Mouse (Mus musculus): ENCODE results near the gene Wars2.

The Wars2 gene

GRCm38 (mm10) chr3:99248831-99249550, 108.1 kb downstream of the Wars2 start:
- no peak for DNase-seq

- DNase-seq: no peak
Observed at GRCm38 (mm10) chr3:99249551-99249870, 108.6 kb downstream of the Wars2 start.

- no peak for DNase-seq
Observed at GRCm38 (mm10) chr3:99249906-99250305, 109.0 kb downstream of the Wars2 start.

- no peak for DNase-seq
Observed at GRCm38 (mm10) chr3:99251271-99252165, 110.7 kb downstream of the Wars2 start.

GRCm38 (mm10) chr3:99252461-99253091, 111.7 kb downstream of the Wars2 start:
- no peak for DNase-seq

GRCm38 (mm10) chr3:99253092-99253488, 112.2 kb downstream of the Wars2 start:
- no peak for DNase-seq

- DNase-seq: no peak
Observed at GRCm38 (mm10) chr3:99253497-99254451, 112.9 kb downstream of the Wars2 start.

- DNase-seq: no peak
Observed at GRCm38 (mm10) chr3:99254559-99255151, 113.8 kb downstream of the Wars2 start.

- DNase-seq: no peak
Observed at GRCm38 (mm10) chr3:99255411-99256365, 114.8 kb downstream of the Wars2 start.

- DNase-seq: no peak
Observed at GRCm38 (mm10) chr3:99256366-99256750, 115.5 kb downstream of the Wars2 start.

- DNase-seq: no peak
Observed at GRCm38 (mm10) chr3:99256766-99257165, 115.9 kb downstream of the Wars2 start.

GRCm38 (mm10) chr3:99257586-99258577, 117.0 kb downstream of the Wars2 start:
- DNase-seq: no peak

GRCm38 (mm10) chr3:99259741-99260270, 118.9 kb downstream of the Wars2 start:
- no peak for DNase-seq

- no peak for DNase-seq
Observed at GRCm38 (mm10) chr3:99260395-99260794, 119.5 kb downstream of the Wars2 start.

- no peak for DNase-seq
Observed at GRCm38 (mm10) chr3:99261371-99261791, 120.5 kb downstream of the Wars2 start.

GRCm38 (mm10) chr3:99261986-99262385, 121.1 kb downstream of the Wars2 start:
- no peak for DNase-seq

GRCm38 (mm10) chr3:99263471-99263903, 122.6 kb downstream of the Wars2 start:
- DNase-seq: no peak

- DNase-seq: no peak
Observed at GRCm38 (mm10) chr3:99264695-99265094, 123.8 kb downstream of the Wars2 start.

GRCm38 (mm10) chr3:99266752-99267303, 126.0 kb downstream of the Wars2 start:
- no peak for DNase-seq
